Mouse (Mus musculus) right cerebral cortex, postnatal 25 days (tissue): ENCODE measurements around the gene Gm45140.

ENCODE experiments used
- DNase-seq: peaks from one replicate; pipeline ENCODE4 v3.0.0; 2022

Gm45140 gene

DNA sequence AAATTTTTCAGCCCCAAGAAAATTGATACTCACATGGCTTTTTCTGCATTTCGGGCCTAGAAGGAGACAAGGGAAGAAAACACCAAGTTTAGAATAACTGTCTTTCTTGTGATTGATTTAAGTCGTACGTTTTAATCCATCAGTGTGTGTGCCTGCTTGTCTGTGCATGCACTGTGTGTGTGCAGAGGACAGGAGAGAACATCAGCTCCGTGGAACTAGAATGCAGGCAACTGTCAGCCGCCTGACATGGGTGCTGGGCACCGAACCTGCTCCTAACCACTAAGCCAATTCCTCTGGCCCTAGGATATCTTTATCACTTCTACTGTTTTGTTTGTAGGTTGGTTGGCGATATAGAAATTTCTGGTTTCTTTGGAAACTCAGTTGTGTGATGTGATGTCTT is at the start of gene Gm45140:
Gene Gm45140 (minus strand): TSS at position 101 of the 400 bp plus-strand sequence.
- DNase-seq: no peak

DNA sequence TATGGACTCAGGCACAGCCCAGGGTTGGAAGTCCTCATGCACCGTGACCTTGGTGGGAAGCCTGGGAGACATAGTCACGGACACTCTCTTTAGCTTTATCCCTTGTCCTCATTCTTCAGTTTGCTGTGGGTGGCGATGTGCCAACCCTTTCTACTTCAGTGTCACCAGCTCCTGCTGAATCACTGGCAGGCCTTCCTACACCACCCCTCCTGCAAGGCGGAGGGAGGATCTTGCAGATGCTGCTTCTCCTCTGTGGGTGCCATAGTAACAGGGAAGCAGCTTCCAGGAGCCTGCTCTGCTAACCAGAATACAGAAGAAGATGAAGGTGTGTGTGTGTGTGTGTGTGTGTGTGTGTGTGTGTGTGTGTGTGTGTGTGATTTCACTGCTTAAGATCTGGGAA is 47.2 kb upstream of the Gm45140 start:
- peak; percentile 81 for DNase-seq

DNA sequence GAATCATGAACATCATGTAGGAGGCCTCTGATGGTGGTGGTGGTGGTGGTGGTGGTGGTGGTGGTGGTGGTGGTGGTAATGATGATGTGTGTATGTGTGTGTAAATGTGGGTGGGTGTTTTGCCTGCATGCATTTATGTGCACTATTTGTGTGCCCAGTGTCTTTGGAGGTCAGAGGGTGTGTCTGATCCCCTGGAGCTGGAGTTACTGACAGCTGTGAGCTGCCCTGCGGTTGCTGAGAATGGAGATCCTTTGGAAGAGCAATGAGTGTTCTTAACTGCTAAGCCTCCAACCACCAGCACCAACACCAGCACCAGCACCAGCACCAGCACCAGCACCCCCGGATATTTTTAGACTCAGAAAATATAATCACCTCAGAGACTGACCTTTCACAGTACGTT is 46.6 kb upstream of the Gm45140 start:
- DNase-seq: no peak

DNA sequence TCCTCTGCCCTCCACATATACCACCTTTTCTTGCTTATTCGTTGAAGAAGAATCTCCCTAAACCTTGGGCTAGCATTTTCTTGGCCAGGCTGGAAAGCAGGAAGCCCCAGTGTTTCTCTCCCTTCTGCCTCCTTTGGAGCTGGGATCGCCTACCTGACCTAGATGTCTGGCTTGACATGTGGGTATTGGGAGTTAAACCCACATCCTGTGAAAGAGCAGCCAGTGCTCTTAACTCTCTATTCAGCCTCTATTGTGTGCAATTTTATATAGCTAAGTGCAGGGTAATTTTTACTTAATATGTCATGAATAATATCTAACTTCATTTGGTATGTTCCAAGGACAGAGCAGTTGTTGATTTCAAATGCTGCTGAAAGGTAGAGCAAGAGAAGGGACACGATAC is 44.0 kb upstream of the Gm45140 start:
- DNase-seq: no peak

DNA sequence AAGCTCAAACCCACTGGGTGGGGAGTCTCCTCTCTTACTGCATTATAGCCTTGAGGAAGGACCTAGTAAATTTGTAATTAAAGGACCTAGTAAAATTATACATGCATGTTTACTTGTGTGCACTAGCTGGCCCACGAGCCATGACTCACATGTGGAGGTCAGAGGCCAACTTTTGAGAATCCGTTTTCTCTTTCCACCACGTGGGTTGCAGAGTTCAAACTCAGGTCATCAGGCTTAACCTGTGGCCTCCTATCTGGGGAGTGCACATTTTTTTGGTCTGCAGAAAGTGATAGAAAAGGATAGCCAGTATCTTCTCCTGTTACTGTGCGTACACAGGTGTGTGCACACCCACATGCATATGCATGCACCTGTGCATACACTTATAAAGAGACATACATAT is 43.4 kb upstream of the Gm45140 start:
- DNase-seq: no peak

DNA sequence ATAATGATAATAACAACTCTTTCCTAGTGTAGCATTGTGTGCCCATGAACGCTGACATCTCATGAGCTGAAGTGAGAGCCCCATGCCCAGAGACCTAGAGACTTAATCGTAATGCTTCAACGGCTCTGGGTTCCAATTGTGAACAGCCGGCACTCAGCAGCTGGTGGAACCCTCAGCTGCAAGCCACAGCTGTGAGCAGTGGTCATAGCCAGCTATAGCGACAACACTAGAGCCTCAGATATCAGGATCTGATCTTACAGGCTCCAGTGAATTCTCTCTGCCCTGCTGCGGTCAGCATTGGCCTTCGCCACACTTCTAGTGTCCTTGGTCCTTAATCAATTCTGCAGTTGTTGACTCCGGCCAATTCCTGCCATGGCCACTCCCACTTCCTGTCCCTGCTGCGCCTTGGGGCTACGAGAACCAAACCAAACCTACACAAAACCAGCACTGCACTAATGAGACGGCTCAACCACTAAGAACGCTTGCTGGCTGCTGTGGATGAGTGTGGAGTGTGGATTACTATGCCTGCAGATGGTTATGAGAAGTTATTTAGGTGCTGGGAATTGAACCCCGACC is 40.6 kb upstream of the Gm45140 start:
- no peak for DNase-seq

DNA sequence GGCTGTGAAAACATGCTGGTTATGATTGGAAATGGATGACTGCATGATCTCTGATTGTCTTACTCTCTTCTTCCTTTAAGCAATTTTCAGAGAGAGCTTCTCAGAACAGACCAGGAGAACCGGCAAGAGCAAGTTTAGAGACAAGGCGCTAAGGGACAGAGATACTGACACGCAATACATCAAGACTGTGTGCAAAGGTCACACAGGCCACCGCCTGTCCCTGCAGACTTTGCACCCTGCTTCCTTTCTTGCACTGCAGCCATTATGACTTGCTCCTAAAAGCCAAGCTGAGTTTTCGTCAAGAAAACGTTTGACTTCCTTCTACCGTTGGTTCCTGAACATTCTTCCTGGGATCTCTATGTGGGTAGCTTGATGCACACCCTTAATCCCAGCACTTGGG is 40.0 kb upstream of the Gm45140 start:
- DNase-seq: no peak

DNA sequence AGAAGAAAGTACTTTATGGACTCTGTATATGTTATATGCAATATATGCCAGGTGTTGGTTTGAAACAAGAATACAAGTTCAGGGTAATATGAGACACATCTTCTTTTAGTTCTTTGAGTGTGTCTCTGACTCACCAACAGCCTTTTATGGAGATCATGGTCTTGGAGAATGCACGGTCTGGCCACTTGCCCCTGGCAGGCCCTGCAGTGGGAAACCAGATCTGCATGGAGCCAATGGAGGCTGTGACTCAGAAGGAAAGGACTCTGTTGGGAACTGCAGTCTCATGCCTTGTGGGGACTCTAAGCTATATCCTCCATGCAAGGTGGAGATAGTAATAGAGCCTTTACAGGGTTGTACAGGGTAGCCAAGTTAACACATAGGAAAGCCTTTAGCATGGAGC is 39.5 kb upstream of the Gm45140 start:
- DNase-seq: no peak

DNA sequence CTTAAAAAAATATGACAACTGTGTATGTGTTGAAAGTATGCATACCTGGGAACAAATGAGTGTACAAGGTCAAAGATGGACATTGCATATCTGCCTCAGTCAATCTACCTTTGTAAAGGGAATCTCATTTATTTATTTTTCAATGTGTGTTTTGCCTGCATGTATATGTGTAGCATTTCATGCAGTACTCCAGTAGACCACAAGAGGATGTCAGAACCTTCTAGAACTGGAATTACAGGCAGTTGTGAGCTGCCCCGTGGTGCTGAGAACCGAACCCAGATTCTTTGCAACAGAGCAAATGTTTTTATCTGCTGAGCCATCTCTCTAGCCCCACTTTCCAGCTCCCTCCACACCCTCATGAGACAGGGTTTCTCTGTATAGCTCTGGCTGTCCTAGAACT is 38.4 kb upstream of the Gm45140 start:
- DNase-seq: no peak

DNA sequence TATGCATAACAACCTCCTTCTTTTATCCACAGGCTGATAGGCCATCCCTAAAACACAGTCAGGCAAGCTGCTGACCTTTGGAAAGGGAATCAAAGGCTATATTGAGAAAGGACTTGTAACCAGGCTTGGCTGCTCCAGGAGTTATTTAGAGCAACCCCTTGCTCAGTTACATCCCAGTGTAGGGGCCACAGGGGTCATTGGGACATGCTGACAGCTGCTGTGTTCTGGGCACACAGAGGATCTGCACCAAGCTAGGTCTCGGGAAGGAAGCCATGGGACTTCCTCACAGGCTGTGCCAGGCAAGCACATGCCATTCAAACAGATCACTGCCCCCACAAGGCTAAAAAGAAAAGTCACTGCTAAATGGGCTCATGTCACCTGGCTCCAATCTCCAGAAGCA is 37.5 kb upstream of the Gm45140 start:
- DNase-seq: no peak

DNA sequence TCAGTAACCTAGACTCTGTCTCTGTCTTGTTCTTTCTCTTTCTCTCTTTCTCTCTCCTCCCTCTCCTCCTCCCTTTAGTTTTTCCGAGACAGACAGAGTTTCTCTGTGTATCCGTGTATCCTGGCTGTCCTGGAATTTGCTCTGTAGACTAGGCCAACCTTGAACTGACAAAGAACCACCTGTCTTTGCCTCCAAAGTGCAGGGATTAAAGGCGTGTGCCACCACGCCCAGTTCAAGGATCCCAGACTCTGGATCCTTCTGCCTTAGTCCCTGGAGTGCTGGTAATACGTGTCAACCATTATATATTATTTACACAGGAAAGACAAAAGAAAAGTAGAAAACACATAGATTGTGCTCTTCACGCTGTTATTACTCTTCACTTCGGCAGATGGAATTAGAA is 35.6 kb upstream of the Gm45140 start:
- no peak for DNase-seq

DNA sequence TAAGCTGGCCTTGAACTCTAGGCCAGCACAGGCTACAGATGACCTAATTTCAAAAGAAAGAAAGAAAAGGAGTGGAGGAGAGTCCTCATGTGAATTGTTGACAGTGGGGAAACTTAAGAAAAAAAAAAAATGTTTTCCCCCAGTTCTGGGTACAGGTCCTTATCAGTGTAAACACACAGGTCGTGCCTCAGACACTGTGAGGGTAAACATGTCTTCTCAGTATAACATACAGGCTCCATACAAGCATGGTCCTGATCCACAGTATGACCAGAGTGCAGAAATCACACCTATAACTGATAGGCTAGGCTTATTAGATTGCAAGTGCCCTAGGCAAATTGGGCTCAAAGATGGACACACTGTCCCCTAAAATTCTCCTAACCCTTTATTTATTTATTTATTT is 34.8 kb upstream of the Gm45140 start:
- DNase-seq: no peak

DNA sequence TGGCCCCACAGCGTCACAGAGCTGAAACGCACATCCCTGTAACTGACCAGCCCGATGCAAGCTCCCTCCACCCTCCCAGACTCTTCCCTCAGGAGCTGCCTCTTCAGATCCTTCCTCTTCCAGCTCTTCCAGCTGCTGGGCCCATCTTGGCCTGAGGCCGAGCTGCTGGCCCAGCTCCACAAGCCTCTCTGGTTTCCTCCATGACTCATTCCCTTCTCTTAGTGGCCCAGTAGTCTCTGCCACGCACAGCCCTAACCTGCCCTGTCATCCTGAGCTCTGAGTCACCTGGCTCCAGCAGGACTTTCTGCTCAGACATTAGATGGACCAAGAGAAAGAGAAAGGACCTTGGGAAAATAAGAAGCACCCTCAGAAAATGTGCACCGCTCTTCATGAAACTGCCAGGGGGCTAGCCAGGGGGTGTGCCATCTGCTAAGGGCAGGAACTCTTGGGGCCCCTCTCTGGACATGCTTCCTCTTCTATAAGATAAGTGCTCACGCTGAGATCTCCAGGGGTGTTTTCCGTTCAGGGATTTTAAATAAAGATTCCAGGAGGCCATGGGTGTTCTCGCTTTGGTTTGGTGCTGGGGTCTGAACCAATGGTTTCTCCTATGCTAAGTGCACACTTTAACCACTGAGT is 33.4 kb upstream of the Gm45140 start:
- DNase-seq: no peak

DNA sequence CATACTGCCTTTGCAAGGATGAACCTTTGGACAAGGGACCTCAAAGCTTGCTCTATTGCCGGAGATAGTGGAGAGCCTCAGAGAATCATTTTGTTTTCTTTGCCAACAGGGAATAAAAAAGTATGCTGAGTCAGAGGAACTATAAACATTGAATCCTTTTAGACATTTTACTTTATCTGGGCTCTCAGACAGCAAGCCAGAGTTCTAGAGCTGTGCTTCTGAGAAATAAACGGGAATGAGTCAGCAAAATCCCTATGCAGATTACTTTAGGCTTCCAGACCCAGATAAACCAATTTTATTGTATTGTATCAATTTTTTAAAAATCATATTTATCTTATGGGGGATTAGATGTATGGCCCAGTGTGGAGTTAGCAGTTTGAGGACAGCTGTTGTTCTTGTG is 31.7 kb upstream of the Gm45140 start:
- no peak for DNase-seq

DNA sequence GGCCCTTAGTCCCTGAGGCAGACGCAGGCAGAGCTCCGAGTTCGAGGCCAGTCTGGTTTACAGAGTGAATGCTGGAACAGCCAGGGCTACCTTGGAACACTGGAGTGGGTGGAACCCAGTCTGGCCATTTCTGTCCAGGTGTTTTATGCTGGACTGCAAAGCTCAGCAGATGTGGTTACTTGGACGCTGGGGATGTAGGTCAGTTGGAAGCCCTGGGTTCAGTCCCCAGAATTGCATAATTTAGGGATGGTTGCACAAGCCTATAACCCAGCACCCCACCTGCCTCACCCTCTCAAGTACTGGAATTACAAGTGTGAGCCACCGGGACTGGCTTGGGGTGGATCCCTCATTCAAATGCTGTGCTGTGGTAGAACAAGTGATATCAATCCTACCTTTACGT is 30.6 kb upstream of the Gm45140 start:
- no peak for DNase-seq

DNA sequence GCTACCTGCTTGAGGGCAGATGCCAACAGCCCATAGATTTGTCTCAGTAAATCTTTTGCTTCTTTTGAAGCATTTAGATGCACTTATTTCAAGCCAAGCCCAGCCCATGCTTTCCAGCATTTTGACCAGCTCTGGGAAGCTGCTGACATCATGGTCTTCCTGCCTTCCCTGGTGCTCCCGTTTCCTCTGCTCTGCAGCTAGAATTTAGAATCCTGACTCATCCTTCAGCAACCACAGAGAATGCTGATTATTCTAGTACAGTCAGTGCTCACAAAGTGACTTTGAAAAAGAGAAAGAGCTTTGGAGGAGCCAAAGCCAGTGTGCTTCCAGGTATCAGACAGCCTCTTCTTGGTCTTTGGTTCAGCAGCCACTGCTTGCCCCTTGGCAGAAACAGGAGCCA is 21.5 kb upstream of the Gm45140 start:
- DNase-seq: peak; percentile 17

DNA sequence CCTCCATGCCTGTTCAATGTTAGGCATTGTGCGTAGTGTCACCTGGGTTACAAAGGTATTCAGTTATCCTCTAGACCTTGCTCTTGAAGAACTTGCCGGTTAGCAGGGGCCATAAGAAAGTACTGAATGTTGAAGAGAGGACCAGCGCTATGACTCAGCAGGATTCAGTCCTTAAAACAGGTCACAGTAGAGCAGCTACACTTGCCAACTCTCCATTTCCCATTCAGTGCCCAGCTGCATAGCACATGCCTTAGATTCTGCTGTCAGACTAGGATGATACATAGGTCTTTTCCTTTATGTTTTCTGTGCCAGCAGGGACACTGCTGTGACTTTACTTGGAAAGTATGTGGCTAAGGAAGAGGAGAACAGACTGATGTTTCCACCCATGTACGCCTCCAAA is 17.9 kb upstream of the Gm45140 start:
- DNase-seq: no peak

DNA sequence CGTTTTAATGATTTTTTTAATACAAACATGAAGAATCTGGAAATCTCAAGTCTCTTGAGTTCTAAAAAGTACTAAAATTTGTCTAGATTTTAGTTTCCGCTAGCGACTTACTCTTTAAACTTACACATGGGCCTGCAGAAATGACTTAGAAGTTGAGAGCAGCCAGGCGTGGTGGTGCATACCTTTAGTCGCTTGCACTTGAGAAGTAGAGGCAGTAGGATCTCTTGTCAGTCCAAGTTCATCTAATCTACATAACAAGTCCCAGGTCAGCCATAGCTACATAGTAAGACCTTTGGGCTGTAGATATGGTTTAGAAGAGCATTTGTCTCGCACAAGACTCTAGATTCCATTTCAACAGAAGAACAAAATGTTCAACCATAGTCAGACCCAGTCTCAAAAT is 16.3 kb upstream of the Gm45140 start:
- no peak for DNase-seq

DNA sequence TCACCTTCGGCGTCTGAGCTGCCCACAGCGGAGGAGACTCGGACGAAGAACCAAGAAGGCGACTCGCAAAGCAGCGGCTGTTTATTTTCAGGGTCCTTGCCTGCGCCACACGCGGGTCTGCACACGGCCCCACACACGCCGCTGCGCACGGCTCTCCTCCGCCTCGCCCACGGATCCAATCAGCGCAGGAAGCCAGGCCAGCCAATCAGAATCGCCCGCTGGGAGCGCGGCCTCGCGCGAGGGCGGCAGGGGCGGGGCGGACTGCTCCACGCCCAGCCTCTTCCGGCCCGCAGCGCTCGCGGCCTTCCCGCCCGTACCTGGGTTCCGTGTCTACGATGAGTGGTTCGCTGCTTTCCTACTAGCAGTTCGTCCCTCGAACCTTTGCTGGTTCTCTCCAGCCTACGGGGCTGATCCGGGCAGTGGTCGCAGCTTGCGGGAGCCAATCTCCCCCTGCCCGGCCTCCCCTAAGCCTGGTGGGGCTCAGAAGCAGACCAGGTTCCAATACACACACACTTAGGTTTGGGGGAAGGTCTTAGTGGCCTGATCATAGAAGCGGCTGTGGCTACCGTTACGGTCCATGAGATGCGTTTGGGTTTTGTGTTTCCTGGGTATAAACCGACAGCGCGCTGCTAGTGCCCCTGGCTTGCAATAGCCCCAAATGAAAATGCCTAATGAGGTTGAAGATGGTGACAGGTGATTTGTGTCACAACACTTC is 15.5 kb upstream of the Gm45140 start, which contains the start of gene Cnbp:
Gene Cnbp (minus strand): TSS at position 207 of the 715 bp plus-strand sequence.
- DNase-seq: peak; percentile 98

DNA sequence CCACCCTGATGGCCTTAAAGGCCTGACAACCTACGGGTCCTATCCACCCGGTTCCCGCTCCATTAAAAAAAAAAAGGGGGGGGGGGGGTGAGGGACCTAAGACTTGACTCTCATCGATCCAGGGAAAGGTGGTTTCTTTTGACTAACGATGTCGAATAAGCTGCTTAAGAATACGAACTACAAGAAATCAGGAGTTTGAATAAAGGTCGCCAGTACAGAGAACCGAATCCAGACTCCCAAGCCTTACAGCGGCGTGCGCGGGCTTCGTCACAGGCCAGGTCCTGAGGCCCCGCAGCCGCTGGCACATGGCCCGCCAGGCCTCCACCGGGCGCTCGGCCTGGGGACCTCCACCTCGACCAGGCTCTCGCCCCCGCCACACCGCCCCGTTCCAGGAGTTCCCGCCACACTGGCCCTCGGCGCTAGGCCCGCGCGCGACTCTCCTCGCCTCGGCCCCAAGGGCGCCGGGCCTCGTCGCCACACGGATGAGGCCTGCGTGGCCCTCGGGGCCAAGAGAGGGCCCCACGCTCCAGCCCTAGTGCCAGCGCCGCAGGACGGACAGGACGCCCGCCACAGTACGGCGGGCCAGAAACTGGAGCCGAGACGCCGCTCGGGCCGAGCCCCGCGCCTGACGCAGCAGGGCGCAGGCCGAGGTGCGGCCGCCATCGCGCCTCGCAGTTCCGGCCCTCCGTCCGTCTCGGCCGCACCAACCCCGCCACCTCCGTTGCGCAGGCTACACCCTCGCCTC is 14.7 kb upstream of the Gm45140 start:
- peak; percentile 60 for DNase-seq

DNA sequence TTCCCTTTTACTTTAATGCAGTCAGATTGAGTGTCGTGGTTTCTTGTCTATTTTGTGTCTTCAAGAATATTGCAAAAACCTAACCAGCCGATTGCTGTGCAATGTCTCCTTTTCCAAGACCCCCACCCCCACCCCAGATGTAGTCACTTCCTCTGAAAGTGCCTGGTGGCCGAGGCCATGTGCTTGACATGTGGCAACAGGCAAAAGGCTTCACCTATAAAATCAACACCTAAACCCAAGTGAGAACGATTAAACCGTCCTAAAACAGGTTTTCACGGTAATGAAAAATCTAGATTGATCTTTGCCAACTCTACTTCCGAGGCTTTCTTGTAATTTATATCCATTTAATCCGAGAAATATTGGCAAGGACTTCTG is 14.2 kb upstream of the Gm45140 start:
- DNase-seq: no peak

DNA sequence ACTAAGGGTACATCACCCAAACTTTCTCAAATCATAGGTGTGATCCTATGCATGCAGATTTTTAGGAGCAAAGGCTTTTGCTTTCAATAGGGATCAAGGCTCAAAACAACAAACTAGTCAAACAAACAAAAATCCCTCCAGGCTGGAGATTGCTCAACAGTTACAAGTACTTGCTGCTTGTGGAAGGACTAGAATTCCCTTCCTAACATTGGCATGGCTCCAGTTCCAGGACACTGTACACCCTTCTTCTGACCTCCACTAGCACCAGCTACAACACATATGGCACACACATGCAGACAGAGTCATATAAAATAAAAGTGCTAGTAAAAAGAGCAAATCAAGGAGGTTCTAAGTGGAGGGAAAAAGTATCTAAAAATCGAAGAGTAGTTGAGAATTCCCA is 11.2 kb upstream of the Gm45140 start:
- no peak for DNase-seq

DNA sequence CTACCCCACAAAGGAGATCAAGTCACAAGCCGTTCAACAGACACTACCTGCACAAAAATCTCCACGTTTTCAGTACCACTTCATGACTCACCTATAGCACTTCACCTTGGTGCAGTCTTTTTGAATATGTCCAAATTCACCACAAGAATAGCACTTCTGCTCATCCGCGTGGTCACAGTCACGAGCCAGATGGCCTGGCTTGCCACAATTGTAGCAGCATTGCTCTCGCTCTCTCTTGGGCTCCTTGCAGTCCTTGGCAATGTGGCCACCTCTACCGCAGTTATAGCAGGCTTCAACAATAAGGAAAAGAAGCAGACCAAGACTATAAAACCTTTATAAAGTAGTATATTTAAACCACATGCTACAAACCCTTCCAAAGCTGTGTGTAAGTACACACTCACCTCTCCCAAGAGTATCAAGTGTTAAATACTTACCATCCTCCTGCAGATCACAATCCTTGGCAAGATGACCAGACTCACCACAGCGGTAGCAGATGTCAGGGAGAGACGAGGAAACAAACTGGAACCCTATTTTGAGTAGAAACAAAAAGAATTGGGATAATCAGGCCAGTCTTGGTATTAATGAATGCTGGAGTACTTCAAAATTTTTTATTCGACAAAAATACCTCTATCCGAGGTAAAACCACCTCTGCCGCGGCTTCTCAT is 9.6 kb upstream of the Gm45140 start:
- DNase-seq: no peak
